Mouse (Mus musculus): ENCODE data around the gene Gm20708.

GRCm38 (mm10) chr11:117768725-117769682 is 40.5 kb upstream of the Gm20708 start:
- TF ChIP-seq CTCF (IDR thresholded peaks at IDR 0.05; ENCODE audit: low read depth) (no peak), EP300 (IDR thresholded peaks at IDR 0.05; ENCODE audit: low read depth) (no peak)
